Mouse (Mus musculus) midbrain, embryonic 11.5 days (tissue): Measurements from ENCODE around the gene Cep295. TPM values are rescaled to one million over a fixed set of nuclear protein-coding genes. Genes with fewer than 3 reads are reported as not detected.

Source experiments
- ATAC-seq: fragments of 200-750 bp; cut with Nextera tagmentation; 2 replicates; pipeline ENCODE4 v1.8.0; 2017; ENCODE audit warnings: moderate TSS enrichment, moderate library complexity; ENCODE audit not compliant: low FRiP score
- DNase-seq: peaks from one replicate; pipeline ENCODE4 v3.0.0; 2015; ENCODE audit warnings: low spot score; ENCODE audit errors: missing footprints
- H3K27ac ChIP-seq: fragments of 300-500 bp; sonication (generic); 2 replicates; pipeline ENCODE4 v1.5.1; 2014; ENCODE audit warnings: low read depth, low read length
- H3K27me3 ChIP-seq: fragments of 300-500 bp; sonication (generic); 2 replicates; pipeline ENCODE4 v1.6.1; 2014; ENCODE audit warnings: mild to moderate bottlenecking, low read length, moderate library complexity, mixed read lengths; ENCODE audit not compliant: control insufficient read depth, insufficient read depth
- H3K36me3 ChIP-seq: fragments of 300-500 bp; sonication (generic); 2 replicates; pipeline ENCODE4 v1.6.1; 2014; ENCODE audit warnings: mild to moderate bottlenecking, low read length, moderate library complexity, mixed read lengths; ENCODE audit not compliant: control insufficient read depth, insufficient read depth
- H3K4me1 ChIP-seq: fragments of 300-500 bp; sonication (generic); 2 replicates; pipeline ENCODE4 v1.6.1; 2014; ENCODE audit warnings: low read length; ENCODE audit not compliant: control insufficient read depth, insufficient read depth
- H3K4me2 ChIP-seq: fragments of 300-500 bp; sonication (generic); 2 replicates; pipeline ENCODE4 v1.6.1; 2014; ENCODE audit warnings: mild to moderate bottlenecking, moderate library complexity
- H3K4me3 ChIP-seq: fragments of 300-500 bp; sonication (generic); 2 replicates; pipeline ENCODE4 v1.5.1; 2014; ENCODE audit warnings: low read depth, low read length
- H3K9ac ChIP-seq: fragments of 300-500 bp; sonication (generic); 2 replicates; pipeline ENCODE4 v1.6.1; 2014; ENCODE audit warnings: low read length
- H3K9me3 ChIP-seq: fragments of 300-500 bp; sonication (generic); 2 replicates; pipeline ENCODE4 v1.6.1; 2016; ENCODE audit warnings: low read length; ENCODE audit not compliant: control insufficient read depth
- WGBS: fragments of 180-500 bp; shearing (Covaris S2); extraction: QIAGEN DNeasy Blood & Tissue Kit; methylation state at CpG from one replicate; pipeline ENCODE4 v1.1.7; 2014; 5-methylcytosine and 5-hydroxymethylcytosine counted together
- polyA plus RNA-seq: library from polyadenylated mRNA; unstranded; fragments of >200 nt; fragmentation: Nextera tagmentation; extraction: Ambion mirVana; gene quantifications from 2 replicates; pipeline ENCODE4 v1.2.1, GENCODE M21; 2014

Cep295 gene
- polyA plus RNA-seq, 1 experiment from 2014 or later = 21.6 TPM

- no peaks in the 10 kb centered on the region for H3K27me3 ChIP-seq
- no peaks in the 10 kb centered on the region for H3K36me3 ChIP-seq
- 80% methylated on average over 2 of the region's 2 CpGs for WGBS
- H3K27ac ChIP-seq = no peak overlapping the region
- H3K4me2 ChIP-seq = no peak overlapping the region
- no peak overlapping the region for H3K9ac ChIP-seq
- DNase-seq (no peak), ATAC-seq (no peak)
- H3K4me1 ChIP-seq = no peaks in the 10 kb centered on the region
- no peaks in the 10 kb centered on the region for H3K9me3 ChIP-seq
- H3K4me3 ChIP-seq = no peak overlapping the region
Measured at GRCm38 (mm10) chr9:15298451-15298850, 59.1 kb downstream of the Cep295 start.

GRCm38 (mm10) chr9:15297112-15297511 lies 60.5 kb downstream of the Cep295 start:
- Histone ChIP-seq H3K4me2 (no peak overlapping the region), H3K4me3 (no peak overlapping the region), H3K36me3 (no peaks in the 10 kb centered on the region), H3K27ac (no peak overlapping the region), H3K9ac (no peak overlapping the region), H3K9me3 (no peaks in the 10 kb centered on the region), H3K4me1 (no peaks in the 10 kb centered on the region), H3K27me3 (no peaks in the 10 kb centered on the region)
- no peak for DNase-seq
- WGBS = 87% methylated on average over 7 of the region's 7 CpGs
- ATAC-seq = no peak

GRCm38 (mm10) chr9:15289251-15289650 lies 68.3 kb downstream of the Cep295 start:
- H3K9ac ChIP-seq = no peak overlapping the region
- no peak overlapping the region for H3K4me3 ChIP-seq
- no peak overlapping the region for H3K27ac ChIP-seq
- H3K27me3 ChIP-seq = no peaks in the 10 kb centered on the region
- no peaks in the 10 kb centered on the region for H3K4me1 ChIP-seq
- ATAC-seq (no peak), DNase-seq (no peak)
- H3K36me3 ChIP-seq = no peaks in the 10 kb centered on the region
- WGBS = 88% methylated on average over 6 of the region's 6 CpGs
- H3K4me2 ChIP-seq = no peak overlapping the region
- H3K9me3 ChIP-seq = no peaks in the 10 kb centered on the region

DNA sequence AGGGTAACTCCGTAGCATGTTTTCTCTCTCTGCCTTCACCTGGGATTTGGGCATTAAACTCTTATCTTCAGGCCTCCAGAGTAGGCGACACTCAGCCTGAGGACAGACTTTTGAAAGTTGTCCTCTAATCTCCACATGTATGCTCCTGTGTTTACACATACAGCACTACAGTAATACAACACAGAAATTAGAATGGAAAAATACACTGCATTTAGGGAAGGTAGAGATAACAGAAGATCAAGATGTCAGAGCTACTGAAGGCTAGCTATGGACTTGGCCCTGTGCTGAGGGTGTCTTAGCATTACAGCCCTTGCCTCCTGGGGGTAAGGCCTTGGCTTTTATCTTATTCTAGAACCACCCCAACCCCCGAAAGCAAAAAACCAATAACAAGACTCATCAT lies 69.2 kb downstream of the Cep295 start:
- DNase-seq (no peak), ATAC-seq (no peak)
- H3K9me3 ChIP-seq = no peaks in the 10 kb centered on the region
- no peaks in the 10 kb centered on the region for H3K36me3 ChIP-seq
- no peak overlapping the region for H3K27ac ChIP-seq
- no peak overlapping the region for H3K4me2 ChIP-seq
- no peak overlapping the region for H3K9ac ChIP-seq
- 84% methylated on average over 3 of the region's 3 CpGs for WGBS
- H3K4me3 ChIP-seq = no peak overlapping the region
- no peaks in the 10 kb centered on the region for H3K4me1 ChIP-seq
- no peaks in the 10 kb centered on the region for H3K27me3 ChIP-seq

GRCm38 (mm10) chr9:15287846-15288245 lies 69.7 kb downstream of the Cep295 start:
- ATAC-seq = no peak
- no peaks in the 10 kb centered on the region for H3K4me1 ChIP-seq
- WGBS = 49% methylated on average over 6 of the region's 6 CpGs

GRCm38 (mm10) chr9:15285443-15285842 lies 72.1 kb downstream of the Cep295 start:
- ATAC-seq = no peak
- Histone ChIP-seq H3K27me3 (no peaks in the 10 kb centered on the region), H3K4me2 (no peak overlapping the region), H3K9me3 (no peaks in the 10 kb centered on the region), H3K27ac (no peak overlapping the region), H3K4me3 (no peak overlapping the region), H3K4me1 (peaks cover 5% of the 10 kb centered on the region), H3K9ac (no peak overlapping the region), H3K36me3 (no peaks in the 10 kb centered on the region)
- whole genome bisulfite sequencing = 66% methylated on average over 3 of the region's 3 CpGs
- DNase-seq = no peak

More at GRCm38 (mm10) chr9:15287846-15288245, 69.7 kb downstream of the Cep295 start:
- Histone ChIP-seq H3K36me3 (no peaks in the 10 kb centered on the region), H3K27ac (no peak overlapping the region), H3K9ac (no peak overlapping the region), H3K4me2 (no peak overlapping the region), H3K27me3 (no peaks in the 10 kb centered on the region), H3K4me3 (no peak overlapping the region), H3K9me3 (no peaks in the 10 kb centered on the region)
- no peak for DNase-seq

DNA sequence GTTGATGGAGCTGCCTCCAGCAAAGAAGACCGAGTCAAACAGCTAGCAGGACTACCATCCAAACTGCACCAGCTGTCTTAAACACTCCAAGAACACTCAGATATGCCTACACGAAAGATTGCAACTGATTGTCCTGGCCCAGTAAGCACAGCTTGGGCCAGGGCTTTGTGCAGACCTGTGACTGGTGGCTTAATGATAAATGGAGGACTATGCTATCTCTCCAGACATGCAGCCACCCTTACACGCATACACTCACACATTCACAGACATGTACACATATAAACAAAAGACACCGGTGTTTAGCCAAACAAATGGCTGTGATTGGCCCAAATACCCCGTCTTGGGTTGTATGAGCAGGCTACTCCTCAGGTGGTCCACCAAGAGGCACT lies 77.1 kb downstream of the Cep295 start:
- peak overlapping the region; percentile 97 for H3K9ac ChIP-seq
- no peak for DNase-seq
- WGBS = 56% methylated on average over 5 of the region's 5 CpGs
- peaks cover 1% of the 10 kb centered on the region; the same call in 1 of the 2 replicates for H3K36me3 ChIP-seq
- H3K27ac ChIP-seq = no peak overlapping the region
- H3K4me2 ChIP-seq = peak overlapping the region; percentile 79
- peak; percentile 26 for ATAC-seq
- peaks cover 15% of the 10 kb centered on the region for H3K4me1 ChIP-seq
- H3K27me3 ChIP-seq = no peaks in the 10 kb centered on the region
- no peaks in the 10 kb centered on the region for H3K9me3 ChIP-seq
- peak overlapping the region; percentile 77 for H3K4me3 ChIP-seq

GRCm38 (mm10) chr9:15279649-15280490 lies 77.7 kb downstream of the Cep295 start, which contains the start of gene Med17:
TSS of gene Med17 (minus strand) at chr9:15279931.
- H3K4me1 ChIP-seq = peaks cover 15% of the 10 kb centered on the region
- peak within 1 kb of the TSS; percentile 77 for H3K4me3 ChIP-seq
- peak within 1 kb of the TSS; percentile 79 for H3K4me2 ChIP-seq
- H3K27me3 ChIP-seq = no peaks in the 10 kb centered on the region
- 1% methylated on average over 57 of the region's 57 CpGs for WGBS
- ATAC-seq (peak; percentile 97), DNase-seq (peak; percentile 99)
- peak within 1 kb of the TSS; percentile 97 for H3K9ac ChIP-seq
- peaks cover 4% of the 10 kb centered on the region; the same call in 1 of the 2 replicates for H3K36me3 ChIP-seq
- H3K27ac ChIP-seq = peak within 1 kb of the TSS; percentile 78
- no peaks in the 10 kb centered on the region for H3K9me3 ChIP-seq

DNA sequence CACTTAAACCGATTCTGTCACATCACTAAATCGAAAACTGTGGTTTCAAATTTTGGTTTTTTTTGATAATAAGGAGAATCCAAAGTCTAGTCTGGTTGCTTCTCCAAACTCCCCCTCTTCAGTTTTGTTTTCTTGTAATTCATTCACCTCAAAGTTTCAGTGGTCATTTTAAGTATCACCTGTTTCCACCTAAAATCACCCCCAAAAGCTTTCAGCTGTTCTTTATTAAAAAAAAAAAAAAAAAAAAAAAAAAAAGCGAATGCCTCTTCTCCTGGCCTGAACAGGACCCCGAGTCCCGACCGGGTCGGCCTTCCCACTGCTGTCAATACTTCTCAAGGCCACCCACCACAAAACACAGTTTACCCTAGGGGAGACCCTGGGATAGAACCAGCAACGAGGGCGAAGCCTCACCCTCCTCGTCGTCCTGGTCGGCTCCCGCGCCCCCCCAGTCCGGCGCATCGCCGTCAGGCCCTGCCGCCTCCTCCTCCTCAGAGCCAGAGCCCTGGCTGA lies 78.4 kb downstream of the Cep295 start:
- Histone ChIP-seq H3K4me1 (peaks cover 15% of the 10 kb centered on the region), H3K4me2 (peak overlapping the region; percentile 79), H3K9ac (peak overlapping the region; percentile 97), H3K27me3 (no peaks in the 10 kb centered on the region), H3K27ac (peak overlapping the region; percentile 78), H3K4me3 (peak overlapping the region; percentile 77), H3K36me3 (peaks cover 4% of the 10 kb centered on the region; the same call in 1 of the 2 replicates), H3K9me3 (no peaks in the 10 kb centered on the region)
- DNase-seq (no peak), ATAC-seq (no peak)
- WGBS = 9% methylated on average over 19 of the region's 19 CpGs
